Mouse (Mus musculus): ENCODE results near the gene Shld2.

DNA sequence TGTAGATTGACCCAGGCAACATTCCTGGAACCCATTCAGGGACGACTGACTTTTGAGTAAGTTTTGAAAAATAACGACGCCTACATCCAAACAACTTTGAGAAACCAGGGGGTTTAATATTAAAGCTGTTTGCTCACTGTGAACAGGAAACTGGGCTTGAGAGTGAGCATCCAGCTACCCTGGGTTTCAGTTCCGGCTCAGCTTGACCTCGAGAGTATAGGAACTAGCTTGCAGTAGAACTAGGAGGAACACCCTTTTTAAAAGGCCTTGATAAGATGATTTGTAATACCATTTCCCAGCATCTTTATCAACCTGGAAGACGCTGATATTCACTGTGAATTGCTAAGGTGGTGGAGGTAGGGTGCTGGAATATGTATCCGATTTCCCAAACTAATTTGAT lies 13.9 kb downstream of the Shld2 start:
- TF ChIP-seq EP300 (IDR thresholded peaks at IDR 0.05; ENCODE audit: low read depth): no peak
- TF ChIP-seq CTCF (IDR thresholded peaks at IDR 0.05; ENCODE audit: low read depth): no peak

Data from liver, postnatal 0 days (tissue).